Mouse (Mus musculus) midbrain, embryonic 14.5 days (tissue): ENCODE measurements around the gene Gal3st1. TPM values are rescaled to one million over a fixed set of nuclear protein-coding genes. Genes with fewer than 3 reads are reported as not detected.
"Not testable (repeated sequence)": the region's sequence is repeated elsewhere in the genome, so short reads cannot be mapped to it uniquely, and the experiment has no call there.

Experiments
- ATAC-seq: fragments of 200-750 bp; cut with Nextera tagmentation; 2 replicates; pipeline ENCODE4 v1.8.0; 2017; ENCODE audit warnings: moderate number of reproducible peaks, moderate library complexity; ENCODE audit not compliant: low FRiP score, low TSS enrichment
- DNase-seq: peaks from one replicate; pipeline ENCODE4 v3.0.0-alpha.2; 2015
- H3K27ac ChIP-seq: fragments of 300-500 bp; sonication (generic); replicated peaks from 2 replicates; pipeline ENCODE4 v1.5.1; 2014; ENCODE audit warnings: mild to moderate bottlenecking, low read depth, low read length, moderate library complexity
- H3K27me3 ChIP-seq: fragments of 300-500 bp; sonication (generic); 2 replicates; pipeline ENCODE4 v1.6.1; 2014; ENCODE audit warnings: low read length, control low read depth, mixed read lengths; ENCODE audit not compliant: control insufficient read depth, insufficient read depth
- H3K36me3 ChIP-seq: fragments of 300-500 bp; sonication (generic); 2 replicates; pipeline ENCODE4 v1.6.1; 2014; ENCODE audit warnings: low read length, control low read depth; ENCODE audit not compliant: control insufficient read depth, insufficient read depth
- H3K4me1 ChIP-seq: fragments of 300-500 bp; sonication (generic); 2 replicates; pipeline ENCODE4 v1.6.1; 2014; ENCODE audit warnings: mild to moderate bottlenecking, antibody characterized with exemption, low read length, control low read depth; ENCODE audit not compliant: control insufficient read depth, insufficient read depth
- H3K4me2 ChIP-seq: fragments of 300-500 bp; sonication (generic); 2 replicates; pipeline ENCODE4 v1.6.1; 2014; ENCODE audit warnings: mild to moderate bottlenecking, low read length, moderate library complexity
- H3K4me3 ChIP-seq: fragments of 300-500 bp; sonication (generic); replicated peaks from 2 replicates; pipeline ENCODE4 v1.5.1; 2014; ENCODE audit warnings: low read depth, low read length
- H3K9ac ChIP-seq: fragments of 300-500 bp; sonication (generic); replicated peaks from 2 replicates; pipeline ENCODE4 v1.6.1; 2014; ENCODE audit warnings: mild to moderate bottlenecking, low read length, moderate library complexity
- H3K9me3 ChIP-seq: fragments of 300-500 bp; sonication (generic); 2 replicates; pipeline ENCODE4 v1.6.1; 2016; ENCODE audit warnings: low read length, control low read depth, mixed read lengths; ENCODE audit not compliant: control insufficient read depth
- WGBS: fragments of 180-500 bp; shearing (Covaris S2); extraction: QIAGEN DNeasy Blood & Tissue Kit; methylation state at CpG from one replicate; pipeline ENCODE4 v1.1.7; 2014; 5-methylcytosine and 5-hydroxymethylcytosine counted together
- polyA plus RNA-seq: library from polyadenylated mRNA; unstranded; fragments of >200 nt; fragmentation: Nextera tagmentation; extraction: Ambion mirVana; gene quantifications from 2 replicates; pipeline ENCODE4 v1.2.1, GENCODE M21; 2014

Gal3st1 gene
- polyA plus RNA-seq, 1 experiment from 2014 or later: 3.6 TPM

DNA sequence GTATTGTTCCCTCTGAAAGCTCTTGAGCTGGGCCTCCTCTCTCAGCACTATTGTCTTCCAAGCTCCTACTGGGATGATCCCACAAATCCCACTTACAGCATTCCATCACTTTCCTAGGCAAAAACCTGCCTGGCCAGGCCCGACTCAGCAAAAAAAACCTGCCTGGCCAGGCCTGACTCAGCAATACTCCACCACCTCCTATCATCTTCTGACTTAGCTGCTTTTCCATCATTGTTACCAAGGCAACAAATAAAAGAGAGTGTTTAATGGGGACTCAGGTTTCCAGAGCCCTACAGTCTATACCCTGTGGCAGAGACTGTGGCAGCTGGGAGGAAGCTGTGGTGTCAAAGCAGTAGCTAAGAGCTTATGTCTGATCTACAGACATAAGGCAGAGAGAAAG lies 29.2 kb downstream of the Gal3st1 start:
- Histone ChIP-seq H3K36me3 (no peaks in the 10 kb centered on the region), H3K4me2 (no peak overlapping the region), H3K9ac (no peak overlapping the region), H3K9me3 (peaks cover 6% of the 10 kb centered on the region; the same call in 1 of the 2 replicates), H3K4me1 (no peaks in the 10 kb centered on the region), H3K4me3 (no peak overlapping the region), H3K27me3 (no peaks in the 10 kb centered on the region), H3K27ac (no peak overlapping the region)
- ATAC-seq (no peak), DNase-seq (no peak)
- 58% methylated on average over 1 of the region's 1 CpGs for WGBS

DNA sequence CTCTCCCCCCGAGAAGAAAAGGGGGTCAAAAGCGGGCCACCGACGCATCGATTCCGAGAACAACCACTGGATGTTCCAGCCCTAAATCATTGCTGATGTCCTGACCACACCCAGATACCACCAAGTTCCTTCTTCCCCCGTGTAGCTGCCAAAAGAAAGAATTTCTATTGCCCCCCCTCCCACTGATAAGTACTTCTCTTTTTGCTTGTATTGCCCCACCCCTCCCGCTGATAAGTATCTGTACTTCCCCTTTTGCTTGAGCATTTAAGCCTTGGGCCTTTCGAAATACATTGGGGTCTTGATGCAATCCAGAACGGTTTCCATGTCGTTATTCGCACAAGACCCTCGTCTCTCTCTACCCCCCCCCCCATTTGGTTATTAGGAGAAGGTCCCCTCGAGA lies 32.4 kb downstream of the Gal3st1 start:
- H3K9ac ChIP-seq, H3K36me3 ChIP-seq, H3K4me1 ChIP-seq, H3K27me3 ChIP-seq, H3K27ac ChIP-seq, DNase-seq, H3K4me2 ChIP-seq, H3K4me3 ChIP-seq, ATAC-seq, H3K9me3 ChIP-seq: not testable (repeated sequence)
- 91% methylated on average over 14 of the region's 14 CpGs for WGBS

DNA sequence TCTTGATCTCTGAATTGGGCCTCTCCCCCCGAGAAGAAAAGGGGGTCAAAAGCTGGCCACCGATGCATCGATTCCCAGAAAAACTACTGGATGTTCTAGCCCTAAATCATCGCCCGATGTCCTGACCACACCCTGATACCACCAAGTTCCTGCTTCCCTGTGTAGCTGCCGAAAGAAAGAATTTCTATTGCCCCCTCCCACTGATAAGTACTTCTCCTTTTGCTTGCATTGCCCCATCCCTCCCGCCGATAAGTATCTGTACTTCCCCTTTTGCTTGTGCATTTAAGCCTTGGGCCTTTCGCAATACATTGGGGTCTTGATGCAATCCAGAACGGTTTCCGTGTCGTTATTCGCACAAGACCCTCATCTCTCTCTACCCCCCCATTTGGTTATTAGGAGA lies 38.7 kb downstream of the Gal3st1 start:
- 94% methylated on average over 13 of the region's 13 CpGs for WGBS
- H3K4me1 ChIP-seq, H3K4me2 ChIP-seq, H3K36me3 ChIP-seq, H3K4me3 ChIP-seq, ATAC-seq, H3K9me3 ChIP-seq, H3K27me3 ChIP-seq, H3K9ac ChIP-seq, DNase-seq, H3K27ac ChIP-seq: not testable (repeated sequence)

DNA sequence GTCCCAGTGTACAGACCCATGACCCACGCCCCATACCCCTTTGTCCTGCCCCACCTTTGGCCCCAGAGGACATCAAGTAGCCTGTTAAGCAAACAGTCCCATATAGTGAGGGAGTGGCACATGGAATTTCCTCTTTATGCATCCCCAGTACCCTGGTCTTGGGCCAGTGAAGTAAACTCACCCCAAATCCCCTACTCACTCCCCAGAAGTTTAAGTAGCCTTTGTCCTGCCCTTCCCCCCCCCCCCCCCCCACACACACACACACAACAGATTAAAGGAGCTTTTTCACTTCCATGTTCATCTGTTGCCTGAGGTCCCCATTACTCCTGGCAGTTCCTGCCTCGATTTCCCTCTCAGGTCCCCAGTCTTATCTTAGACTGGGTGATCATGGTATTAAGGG lies 39.9 kb downstream of the Gal3st1 start:
- Histone ChIP-seq H3K27ac (no peak overlapping the region), H3K4me1 (no peaks in the 10 kb centered on the region), H3K9me3 (no peaks in the 10 kb centered on the region), H3K4me3 (no peak overlapping the region), H3K36me3 (no peaks in the 10 kb centered on the region), H3K9ac (no peak overlapping the region), H3K27me3 (no peaks in the 10 kb centered on the region), H3K4me2 (no peak overlapping the region)
- ATAC-seq: no peak
- no peak for DNase-seq
- 73% methylated on average over 2 of the region's 2 CpGs for WGBS

DNA sequence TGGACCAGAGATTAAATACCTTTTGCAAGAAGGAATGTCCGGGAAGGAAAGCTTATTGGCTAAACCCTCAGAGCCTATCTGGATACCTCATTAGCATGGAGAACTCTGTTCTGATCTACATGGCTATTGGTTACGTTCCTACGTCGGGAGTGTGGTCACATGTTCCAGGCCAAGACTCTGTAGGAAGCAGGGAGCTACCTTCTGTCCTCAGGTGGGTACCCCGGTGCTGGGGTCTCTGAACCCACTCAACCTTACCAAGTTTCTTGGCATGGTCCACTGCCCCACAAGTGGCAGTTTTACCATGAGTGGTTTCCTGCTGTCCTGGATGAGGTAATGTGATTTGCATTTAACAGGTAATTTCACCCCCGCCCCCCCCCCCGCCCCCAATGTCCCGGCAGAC lies 43.6 kb downstream of the Gal3st1 start:
- ATAC-seq: no peak

DNA sequence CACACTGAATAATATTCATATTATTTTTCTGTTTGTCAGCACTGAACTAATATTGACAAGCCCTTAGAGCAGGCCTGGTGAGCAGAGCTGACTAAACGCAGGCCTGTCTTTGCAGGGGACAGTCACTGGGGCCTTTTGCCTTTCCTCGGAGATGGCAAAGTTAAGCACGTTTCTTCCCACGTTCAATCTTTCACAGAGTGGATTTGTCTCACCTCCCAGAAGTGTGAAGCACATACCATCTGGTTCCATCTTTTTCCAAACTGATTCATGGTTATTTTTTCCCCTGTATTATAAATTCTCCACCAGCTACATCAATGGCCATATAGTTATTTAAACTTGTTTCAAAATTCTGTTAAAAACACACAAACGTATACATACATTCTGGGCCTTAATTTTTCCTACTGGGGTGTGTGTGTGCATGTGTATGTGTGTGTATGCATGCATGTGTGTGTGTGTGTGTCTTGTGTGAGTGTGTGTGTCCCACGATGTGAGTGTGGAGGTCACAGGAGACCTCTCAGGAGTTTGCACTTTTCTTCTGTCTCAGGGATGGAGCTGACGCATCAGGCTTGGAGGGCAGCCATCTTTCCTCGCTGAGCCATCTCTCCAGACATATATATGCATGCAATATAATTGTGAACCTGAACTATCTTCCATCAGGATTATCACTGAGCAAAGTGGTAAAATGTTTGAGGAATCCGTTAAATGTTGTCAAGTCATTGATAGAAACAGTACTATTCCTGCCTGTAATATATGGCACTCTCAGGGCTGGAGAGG lies 44.3 kb downstream of the Gal3st1 start:
- DNase-seq: no peak
- no peaks in the 10 kb centered on the region for H3K9me3 ChIP-seq
- H3K36me3 ChIP-seq: no peaks in the 10 kb centered on the region
- WGBS: 87% methylated on average over 9 of the region's 9 CpGs
- ATAC-seq: no peak
- no peak overlapping the region for H3K9ac ChIP-seq
- H3K27ac ChIP-seq: no peak overlapping the region
- H3K4me1 ChIP-seq: no peaks in the 10 kb centered on the region
- H3K27me3 ChIP-seq: no peaks in the 10 kb centered on the region
- no peak overlapping the region for H3K4me2 ChIP-seq
- H3K4me3 ChIP-seq: no peak overlapping the region

More for the DNA sequence above, 43.6 kb downstream of the Gal3st1 start:
- Histone ChIP-seq H3K9ac (no peak overlapping the region), H3K4me1 (no peaks in the 10 kb centered on the region), H3K9me3 (no peaks in the 10 kb centered on the region), H3K27ac (no peak overlapping the region), H3K4me3 (no peak overlapping the region), H3K27me3 (no peaks in the 10 kb centered on the region), H3K36me3 (no peaks in the 10 kb centered on the region), H3K4me2 (no peak overlapping the region)
- 82% methylated on average over 8 of the region's 8 CpGs for WGBS
- DNase-seq: no peak

DNA sequence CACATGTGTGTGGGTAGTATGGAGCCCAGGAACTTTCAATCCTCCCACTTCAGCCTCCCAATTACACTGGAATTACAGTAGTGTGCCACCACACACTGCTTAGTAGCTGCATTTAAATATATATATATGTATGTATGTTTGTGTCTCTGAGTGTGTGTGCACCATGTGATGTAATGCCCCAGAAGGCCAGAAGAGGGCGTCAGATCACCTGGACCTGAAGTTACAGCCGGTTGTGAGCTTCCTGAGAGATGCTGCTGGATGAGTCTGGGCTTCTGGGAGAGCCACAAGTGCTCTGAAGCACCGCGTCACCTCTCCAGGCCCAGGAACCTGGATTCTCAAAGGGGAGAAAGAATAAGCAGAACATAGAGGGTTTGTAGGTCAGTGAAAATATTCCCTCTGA lies 45.9 kb downstream of the Gal3st1 start:
- Histone ChIP-seq H3K27me3 (no peaks in the 10 kb centered on the region), H3K27ac (no peak overlapping the region), H3K4me2 (no peak overlapping the region), H3K9me3 (no peaks in the 10 kb centered on the region), H3K4me3 (no peak overlapping the region), H3K36me3 (no peaks in the 10 kb centered on the region), H3K4me1 (no peaks in the 10 kb centered on the region), H3K9ac (no peak overlapping the region)
- ATAC-seq (no peak), DNase-seq (no peak)
- WGBS: 67% methylated on average over 4 of the region's 4 CpGs

DNA sequence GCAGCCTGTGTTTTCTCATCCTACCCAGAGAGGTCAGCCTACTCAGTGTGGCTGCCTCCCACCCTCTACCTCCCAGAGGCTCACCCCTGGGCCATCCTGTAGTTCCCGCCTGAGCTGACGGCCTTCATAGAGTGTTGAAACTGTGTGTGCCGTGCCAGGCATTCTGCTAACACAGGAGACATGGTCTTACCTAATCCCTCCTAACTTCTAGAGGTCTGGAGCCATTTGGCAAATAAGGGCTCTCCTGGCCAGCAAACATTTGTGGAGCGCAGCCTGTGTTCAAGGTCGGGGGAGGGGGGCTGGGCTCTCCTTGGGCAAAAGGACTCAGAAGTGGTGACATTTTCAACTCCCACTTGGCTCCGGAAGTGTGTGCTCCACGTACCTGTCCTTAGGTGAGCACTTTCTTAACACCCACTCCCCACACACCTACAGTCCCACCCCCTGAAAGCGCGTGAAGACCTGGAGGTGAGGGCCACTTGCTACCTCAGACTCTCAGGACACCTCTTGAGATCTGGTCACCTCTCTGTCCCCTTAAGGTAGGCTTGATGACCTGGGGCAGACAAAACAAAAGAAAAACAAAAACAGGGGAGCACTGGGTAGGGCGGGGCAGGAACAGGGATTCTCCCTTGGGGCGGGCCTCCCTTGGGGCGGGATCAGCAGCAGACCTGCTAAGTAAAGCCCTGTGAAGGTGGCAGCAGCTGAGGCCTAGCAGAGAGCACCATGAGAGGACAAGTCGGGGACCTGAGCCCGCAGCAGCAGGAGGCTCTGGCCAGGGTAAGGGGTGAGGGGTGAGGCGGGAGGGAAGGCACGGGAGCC lies 47.9 kb downstream of the Gal3st1 start, which contains the start of gene Sec14l4:
Gene Sec14l4 (plus strand): TSS at position 337 of the 816 bp plus-strand sequence.
- H3K9ac ChIP-seq: no peak within 1 kb of the TSS
- H3K4me1 ChIP-seq: no peaks in the 10 kb centered on the region
- ATAC-seq (no peak), DNase-seq (no peak)
- H3K27ac ChIP-seq: no peak within 1 kb of the TSS
- 43% methylated on average over 16 of the region's 16 CpGs for WGBS
- no peaks in the 10 kb centered on the region for H3K36me3 ChIP-seq
- H3K4me2 ChIP-seq: no peak within 1 kb of the TSS
- no peaks in the 10 kb centered on the region for H3K9me3 ChIP-seq
- no peaks in the 10 kb centered on the region for H3K27me3 ChIP-seq
- no peak within 1 kb of the TSS for H3K4me3 ChIP-seq
